Mouse (Mus musculus) WW6 (cell line): ENCODE measurements around the gene Apobec4.

Source experiments
- DNase-seq: peaks from one replicate; pipeline ENCODE4 v3.0.0-alpha.2; 2013; ENCODE audit warnings: low read depth, low spot score

Apobec4 gene

DNA sequence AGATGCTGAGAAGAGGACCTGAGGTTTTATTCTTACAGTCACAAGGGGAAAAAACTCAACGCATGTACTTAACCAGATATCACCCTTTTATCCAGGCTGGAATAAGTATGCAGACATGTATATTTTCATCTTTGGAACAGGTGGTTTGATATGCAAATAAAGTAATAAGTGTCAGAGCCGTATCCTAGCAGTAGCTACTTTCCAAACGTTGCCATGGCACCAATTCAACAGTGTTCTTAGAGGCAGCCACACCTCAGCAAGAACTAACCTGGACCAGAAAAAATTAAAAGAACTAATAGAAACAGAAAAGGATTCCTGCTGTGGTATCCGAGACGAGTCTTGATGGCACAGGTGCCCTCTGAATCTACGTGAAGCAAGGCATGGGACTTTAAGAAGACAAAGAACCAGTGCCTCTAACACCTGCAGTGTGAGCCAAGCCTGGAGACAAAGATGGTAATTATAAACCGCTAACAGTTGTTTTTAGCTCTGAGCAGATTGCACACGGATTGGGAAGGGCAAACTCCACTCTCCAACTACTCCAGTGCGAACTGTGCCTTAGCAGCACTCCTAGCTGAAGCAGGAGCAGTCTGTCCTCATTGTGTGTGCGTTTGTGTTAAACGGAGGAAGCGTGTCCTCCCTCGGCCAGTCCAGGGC, at the start of gene Apobec4:
TSS of gene Apobec4 (plus strand) at position 240 of the 654 bp plus-strand sequence.
- no peak for DNase-seq

DNA sequence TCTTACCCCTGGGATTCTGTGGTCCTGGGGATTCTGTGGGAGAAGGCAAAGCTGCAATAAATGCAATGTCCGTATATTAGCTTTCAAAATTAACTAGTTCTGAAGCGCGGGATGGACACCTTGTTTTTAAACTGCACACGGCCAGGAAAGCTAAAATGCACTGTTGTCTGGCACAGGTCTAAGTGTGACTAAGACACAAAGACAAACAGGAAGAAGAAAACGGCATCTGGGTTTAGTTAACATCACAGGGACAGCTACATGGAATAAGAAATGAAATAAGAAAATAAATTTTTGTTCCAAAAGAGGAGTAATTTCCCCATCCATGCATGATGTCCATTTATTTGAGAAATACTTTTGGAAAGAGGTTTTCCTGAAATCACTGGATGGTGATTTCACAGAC, 49.3 kb upstream of the Apobec4 start:
- no peak for DNase-seq

DNA sequence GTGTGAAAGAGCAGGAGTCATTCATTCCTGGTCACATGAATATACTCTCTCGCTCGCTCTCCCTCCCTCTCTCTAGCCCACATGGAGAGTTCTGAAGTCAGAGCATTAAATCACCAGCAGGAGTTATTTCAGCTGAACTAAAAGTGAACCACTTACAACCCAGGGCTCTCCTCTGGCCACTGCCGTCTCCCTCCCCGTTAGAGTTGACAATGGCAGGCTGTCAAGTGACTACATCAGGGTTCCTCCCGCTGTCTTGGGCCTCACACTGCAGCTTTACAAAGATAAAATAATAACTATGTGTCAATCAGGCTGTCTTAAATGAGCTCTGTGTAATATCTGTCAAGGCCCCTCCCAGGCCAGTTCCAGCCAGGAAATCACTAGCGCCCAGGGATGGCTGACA, 47.4 kb upstream of the Apobec4 start:
- DNase-seq = no peak

DNA sequence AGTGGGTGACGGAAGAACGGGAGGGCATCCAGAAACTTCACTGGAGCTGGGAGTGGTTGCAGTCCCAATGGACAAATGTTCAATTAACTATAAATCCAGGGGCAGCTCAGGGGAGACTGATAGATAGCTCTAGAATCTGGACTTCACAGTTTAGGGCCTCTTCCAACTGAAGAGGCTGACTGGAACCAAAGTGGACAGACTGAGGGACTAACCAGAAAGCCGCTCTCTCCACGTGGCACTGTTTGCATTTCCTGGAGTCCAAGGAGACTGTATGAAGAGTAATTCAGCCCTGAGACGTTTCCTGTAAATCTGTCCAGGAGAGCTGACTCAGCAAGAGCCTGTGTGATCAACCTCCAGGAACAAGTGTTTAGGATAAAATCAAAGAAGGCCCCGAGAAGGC, 46.4 kb upstream of the Apobec4 start:
- DNase-seq = no peak

DNA sequence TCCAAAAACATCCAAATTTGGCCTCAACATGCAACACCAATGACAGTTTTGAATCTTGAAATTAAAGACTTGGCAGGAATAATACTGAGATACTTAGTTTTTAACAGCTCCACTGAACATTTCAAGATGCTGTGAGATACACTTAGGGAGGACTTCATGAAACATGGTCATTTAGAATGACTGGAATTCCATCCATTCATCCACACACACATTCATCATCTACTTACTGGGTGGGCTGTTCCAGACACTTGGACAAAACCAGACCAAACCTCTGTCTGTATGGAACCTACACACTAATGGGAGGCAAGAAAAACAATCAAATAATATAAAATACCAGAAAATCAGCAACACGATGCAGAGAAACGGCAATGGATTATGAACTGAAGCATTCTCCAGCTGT, 42.8 kb upstream of the Apobec4 start:
- DNase-seq = no peak

DNA sequence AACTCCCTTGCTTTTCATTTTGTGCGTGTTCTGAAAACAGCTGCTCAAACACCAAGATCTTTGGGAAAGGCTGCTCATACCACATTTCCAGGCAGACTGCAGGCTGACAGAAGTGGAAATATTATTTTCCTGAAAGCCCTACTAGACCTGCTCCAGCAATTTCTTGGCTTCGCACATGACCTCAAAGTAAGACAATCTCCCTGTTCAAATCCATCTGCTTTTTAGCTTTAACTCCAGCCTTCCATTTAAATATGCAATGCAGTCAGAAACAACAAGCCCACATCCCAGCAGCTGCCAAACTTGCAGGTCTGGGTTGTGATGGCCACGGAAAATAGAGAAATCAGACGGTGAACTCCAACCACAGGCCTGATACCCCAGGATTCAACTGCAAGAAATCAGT, 39.3 kb upstream of the Apobec4 start:
- no peak for DNase-seq

DNA sequence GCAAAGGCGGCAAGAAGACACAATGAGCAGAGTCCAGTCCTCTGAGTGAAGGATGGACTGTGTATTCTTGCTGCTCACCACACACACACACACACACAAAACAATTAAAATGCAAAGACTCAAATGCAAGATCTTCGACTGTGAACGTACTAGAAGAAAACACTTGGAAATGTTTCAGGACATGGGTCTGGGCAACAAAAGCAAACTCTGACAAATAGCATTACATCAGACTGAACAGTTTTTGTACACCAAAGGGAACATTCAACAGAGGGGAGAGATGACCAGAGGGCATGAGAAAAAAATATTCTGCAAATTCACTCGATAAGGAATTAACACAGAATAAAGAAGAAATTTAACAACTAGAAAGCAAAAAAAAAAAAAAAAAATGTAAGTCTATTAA, 36.4 kb upstream of the Apobec4 start:
- DNase-seq = no peak

DNA sequence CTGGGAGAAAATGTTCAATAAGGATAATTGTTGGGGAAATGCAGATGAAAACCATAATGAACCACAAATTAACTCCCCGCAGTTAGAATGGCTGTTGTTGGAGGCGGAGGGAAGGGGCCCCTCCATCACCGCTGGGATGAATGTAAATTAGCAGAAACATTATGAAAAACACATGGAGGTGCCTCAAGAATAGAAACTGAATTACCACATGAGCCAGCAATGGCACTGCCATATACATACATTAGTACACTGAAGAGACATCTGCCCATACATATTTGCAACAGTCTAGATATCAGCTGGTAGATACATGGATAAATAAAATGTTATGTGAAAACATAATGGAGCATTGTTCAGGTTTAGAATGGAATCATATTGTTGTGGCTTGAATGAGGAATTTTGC, 35.9 kb upstream of the Apobec4 start:
- DNase-seq = no peak

DNA sequence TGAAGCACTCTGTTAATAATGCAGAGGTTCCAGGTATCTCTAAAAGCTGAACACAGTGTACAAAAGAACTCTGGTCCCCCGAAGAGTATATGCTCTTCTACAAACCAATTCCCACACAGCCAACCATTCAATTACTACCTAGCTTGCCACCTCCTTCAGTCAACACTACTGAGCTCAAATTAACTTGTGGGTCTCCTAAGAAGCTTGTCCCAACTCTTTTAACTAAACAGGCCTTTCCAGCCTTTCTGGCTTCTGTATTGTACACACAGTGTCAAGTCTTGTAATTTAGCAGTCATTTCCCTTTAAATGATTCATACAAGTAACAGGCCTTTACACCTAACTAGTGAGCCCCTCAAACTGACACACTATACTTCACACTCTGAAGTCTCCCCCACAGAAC, 33.0 kb upstream of the Apobec4 start:
- DNase-seq = no peak

DNA sequence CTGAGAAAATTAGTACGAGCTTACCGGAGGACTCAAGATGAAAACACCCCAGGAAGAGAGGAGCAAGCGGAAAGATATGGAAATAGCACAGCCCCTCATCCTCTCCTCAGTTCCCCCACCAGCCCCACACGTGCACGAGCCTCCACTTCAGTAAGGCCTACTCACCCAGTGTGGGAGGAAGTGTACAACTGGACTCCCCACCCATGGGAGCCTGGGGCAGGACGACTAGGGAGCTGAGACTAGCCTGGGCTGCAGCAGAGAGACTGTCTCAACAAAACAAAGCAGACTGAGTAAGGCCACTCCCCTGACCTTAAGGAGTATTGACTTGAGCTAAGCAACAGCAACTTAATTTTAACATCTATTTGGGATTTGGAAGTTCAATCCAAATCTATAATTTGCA, 32.2 kb upstream of the Apobec4 start:
- no peak for DNase-seq

DNA sequence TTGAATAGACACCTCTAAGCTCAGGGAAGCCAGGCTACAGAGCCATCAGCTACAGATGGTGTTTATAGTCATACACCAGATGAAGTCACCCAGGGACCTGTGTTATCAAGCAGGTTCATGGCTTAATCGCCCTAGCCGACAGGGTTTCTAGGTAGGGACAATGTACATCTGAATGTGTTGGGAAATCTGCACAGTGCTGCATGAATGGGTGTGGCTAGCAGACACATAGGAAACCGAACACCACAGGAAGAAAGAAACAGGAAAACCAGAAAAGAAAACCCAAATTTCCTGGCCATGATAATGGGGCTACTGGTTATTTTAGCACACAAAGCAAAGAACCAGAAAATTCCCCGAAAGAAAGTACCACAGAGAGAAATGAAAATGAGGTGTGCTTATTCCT, 29.4 kb upstream of the Apobec4 start:
- no peak for DNase-seq

DNA sequence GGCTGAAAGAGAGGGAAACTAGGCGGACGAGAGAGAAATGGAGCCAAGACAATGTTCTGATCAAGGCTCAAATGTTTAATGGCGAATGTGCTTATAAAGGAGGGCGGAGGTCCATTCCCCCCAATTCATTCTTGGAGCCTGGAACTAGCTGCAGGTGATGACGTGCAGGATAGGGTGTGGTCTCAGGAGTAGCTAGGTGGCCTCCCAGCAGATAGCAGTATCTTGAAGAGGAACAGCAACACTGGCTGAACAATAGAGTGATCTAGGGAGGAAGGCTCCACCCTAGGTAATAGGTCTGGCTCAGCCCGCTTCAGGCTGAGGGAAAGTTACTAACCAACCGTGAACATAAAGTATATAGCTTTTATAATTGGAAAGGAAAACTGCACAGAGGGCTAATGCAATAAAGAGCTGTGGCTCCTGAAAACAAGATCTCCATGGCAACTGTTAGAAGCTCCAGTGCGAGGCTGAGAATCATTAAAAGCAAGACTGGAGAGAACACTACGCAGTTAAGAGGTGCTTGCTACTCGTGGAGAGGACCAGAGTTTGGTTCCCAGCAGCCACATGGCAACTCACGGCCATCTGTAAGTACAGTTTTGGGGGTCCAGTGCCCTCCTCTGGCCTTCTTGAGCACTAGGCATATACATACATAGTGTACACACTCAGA, 28.7 kb upstream of the Apobec4 start:
- DNase-seq = no peak

DNA sequence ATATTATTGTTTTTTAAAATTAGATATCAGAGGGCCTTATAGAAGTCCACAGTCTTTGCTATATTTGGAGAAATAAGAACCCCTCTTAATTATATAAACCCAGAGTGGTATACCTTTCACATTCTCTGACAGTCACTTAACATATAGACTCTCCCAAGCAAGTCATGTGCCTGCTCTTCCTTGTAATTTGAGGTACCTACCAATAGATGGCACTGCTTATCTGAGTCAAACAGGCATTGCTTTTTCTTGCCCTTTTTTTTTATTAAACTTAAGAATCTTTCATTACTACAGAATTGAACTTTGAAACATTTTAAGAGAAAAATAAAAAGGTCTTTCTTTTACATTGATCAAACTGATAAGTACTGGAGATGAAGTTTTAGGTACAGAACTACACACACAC, 26.1 kb upstream of the Apobec4 start:
- DNase-seq = no peak

DNA sequence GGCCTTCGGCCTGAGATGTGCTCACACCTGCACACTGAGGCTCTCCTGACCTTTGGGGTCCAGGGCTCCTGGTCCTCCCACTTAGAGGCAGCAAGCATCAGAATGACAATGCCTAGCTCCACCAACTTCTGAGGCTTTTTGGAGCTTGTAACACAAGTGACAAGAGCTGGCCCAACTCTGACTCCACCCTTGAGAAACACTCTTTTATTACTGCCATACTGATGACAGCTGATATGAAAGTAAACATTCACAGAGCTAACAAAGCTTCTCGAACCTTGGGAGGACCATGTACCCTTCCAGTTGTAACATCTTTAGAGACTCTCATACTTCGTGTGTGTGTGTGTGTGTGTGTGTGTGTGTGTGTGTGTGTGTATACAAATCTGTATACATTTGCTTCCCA, 24.3 kb upstream of the Apobec4 start:
- no peak for DNase-seq

DNA sequence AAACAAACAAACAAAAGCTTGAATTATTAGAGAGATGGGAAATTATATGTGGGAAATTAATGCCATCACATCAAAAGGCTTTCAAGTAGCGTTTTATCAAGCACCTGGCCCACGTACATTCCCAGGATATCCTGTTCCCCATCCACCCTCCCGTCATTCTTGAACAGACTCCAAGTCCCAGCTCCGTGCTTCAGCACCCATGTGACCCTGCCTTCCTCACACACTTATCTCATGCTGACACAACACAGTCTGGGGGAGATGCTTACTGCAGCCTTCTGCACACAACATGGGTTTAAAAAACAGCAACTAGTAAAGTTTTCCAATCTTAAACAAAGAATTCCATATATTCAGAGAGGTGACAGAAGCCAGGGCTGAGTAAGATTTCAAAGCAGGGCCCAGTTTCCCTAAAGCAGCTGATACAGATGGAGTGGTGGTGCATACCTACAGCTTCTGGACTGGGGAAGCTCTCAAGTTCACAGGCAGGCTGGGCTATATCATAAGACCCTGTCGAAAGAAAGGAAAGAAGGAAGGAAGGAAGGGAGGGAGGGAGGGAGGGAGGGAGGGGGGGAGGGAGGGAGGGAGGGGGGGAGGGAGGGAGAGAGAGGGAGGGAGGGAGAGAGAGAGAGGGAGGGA, 22.6 kb upstream of the Apobec4 start:
- DNase-seq = no peak

DNA sequence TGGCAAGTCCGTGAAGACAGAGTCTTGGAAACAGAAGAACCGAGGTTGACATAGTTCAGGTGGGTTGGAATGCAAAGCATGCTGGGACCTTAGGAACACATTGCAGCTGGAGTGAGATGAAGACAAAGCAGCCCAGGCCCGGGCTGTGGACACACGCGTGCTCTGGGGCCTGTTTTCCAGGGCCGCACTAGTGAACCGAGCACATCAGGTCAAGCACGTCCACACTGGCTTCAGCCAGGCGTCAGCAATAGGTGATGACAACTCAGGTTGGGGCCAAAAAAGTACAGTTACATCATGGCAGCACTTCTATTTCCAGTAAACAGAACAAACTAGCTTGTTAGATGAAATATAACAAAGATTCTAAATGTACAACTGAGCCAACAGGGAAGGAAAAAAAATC, 11.6 kb upstream of the Apobec4 start:
- no peak for DNase-seq

DNA sequence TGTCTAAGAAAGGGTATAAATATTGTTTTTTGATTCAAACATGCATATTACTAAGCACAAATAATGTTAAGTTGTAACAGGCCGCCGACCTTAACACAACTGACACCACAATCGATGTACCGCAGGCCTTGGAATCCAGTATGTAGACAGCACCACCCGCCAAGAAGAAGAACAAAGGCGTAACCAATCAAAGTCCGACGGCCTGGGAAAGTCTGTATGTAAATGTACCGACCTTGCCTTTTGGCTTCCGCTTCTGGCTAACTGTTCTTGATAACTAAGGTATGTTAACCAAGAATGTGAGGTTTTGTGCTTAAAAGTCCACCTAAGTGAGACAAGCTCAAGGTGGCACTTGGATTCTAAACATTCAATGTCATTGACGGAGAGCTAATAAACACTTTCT, 11.0 kb upstream of the Apobec4 start:
- no peak for DNase-seq

DNA sequence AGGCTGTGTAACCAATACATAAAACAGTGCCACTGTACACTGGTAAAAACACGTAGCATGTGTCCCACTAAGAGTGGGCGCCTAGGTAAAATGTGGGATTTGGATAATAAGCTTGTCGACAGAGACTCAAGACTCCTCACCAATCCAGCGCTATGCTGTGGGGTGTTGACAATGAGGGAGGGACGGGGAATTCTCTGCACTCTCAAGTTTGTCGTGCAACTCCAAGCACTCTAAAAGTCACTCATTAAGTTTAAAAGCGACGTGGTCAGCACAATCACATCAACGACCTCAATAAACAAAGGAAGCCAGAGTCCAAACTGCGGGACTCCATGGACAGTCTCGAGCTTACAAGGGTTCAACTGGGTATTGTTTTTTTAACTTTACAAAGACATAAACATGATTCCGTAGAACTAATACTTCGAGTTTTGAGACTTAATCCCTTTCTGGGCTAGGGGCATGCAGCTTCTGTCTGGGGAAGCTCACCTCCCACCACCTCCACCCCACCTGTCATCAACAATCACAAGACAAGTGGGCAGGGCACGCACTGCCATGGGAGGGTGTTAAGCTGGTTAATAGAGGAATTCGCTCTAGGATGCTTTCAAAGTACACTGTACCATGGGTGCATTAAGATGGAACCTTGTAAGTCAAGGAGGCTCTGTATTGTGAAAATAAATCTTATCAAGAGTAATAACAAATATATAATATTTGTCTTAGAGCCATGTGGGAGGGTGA, 7.1 kb upstream of the Apobec4 start:
- no peak for DNase-seq

DNA sequence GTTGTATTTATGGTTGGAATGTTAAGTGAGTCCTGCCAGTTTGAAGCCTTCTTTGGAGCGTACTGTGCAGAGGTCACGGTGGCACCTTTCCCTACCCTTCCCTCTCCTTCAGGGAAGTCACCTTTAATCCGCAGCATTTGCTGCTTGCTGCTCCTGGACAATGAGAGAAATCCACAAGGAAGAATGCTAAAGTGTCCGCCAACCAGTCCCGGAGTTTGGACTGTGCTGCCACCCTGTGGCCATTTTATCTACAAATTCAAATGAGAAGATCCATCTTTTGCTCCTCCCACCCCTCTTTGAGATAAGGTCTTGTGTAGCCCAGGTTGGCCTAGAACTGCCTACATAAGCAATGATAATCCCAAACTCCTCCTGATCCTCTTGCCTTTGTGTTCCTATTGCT, 3.9 kb upstream of the Apobec4 start:
- peak; percentile 55 for DNase-seq

DNA sequence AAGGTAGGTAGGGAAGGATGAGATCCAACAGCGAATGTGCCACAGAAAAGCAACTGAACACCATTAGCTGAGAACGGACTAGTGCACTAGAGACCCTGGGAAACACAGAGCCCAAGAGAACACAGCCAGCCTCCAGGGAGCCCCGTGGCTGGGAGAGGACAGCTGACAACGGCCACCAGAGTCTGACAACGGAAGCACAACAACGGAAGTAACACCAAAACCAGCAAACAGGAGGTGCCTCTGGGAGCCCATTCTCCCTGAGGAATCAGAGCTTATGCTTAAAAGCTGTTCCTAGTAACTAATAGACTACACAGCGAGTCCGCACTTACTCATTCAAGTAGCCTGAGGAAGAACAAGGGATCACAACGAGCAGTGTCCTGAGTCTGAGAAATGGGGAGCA, 1.1 kb upstream of the Apobec4 start:
- DNase-seq = no peak

DNA sequence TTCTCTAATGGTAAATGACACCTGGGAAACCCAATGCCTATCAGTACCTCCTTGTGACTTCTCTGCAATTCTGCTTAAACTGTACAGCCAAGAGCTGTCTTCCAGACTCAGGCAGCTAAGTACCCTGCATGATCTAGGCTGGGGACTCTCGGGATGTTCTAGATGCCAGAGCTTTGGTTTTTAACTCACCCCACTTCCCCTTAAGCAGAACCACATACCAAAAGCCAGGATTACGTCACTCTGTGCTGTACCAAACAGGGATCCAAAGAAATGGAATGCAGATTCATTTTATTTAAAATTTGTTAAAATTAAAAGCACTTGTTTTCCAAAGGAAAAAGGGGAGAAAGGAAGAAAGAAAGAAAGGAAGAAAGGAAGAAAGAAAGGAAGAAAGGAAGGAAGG, 11.4 kb downstream of the Apobec4 start:
- no peak for DNase-seq

DNA sequence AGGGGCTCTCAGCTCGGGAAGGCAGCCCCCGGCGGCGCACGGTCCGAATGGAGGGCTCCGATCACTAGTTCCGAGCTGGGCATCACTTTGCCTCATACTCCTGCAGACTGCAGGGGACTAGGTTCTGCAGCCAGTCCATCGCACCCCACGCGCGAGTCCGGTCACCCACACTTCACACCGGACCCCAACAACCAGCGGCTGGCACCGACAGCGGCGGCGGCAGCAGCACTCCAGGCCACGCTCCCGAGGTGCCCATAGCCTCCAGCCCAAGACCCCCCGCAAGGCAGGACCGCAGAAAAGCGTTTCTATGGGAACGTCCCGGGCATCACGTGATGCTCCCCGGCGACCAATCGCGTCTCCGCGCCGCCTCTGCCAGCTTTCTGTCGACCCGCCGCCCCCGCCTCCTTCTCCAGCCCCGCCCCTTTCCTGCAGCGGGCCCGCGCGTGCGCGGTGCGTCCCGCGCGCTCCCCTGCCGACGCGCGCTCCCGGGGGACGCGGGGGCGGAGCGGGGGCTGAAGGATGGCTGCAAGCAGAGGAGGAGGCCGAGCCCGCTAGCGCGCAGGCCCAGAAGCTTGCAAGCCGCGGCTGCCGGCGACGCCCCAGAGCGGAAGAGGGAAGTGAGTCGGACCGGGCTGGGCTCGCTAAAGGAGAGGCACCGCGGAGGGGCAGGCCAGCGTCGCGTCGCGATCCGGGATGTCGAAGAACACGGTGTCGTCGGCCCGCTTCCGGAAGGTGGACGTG, 15.9 kb downstream of the Apobec4 start, which contains the start of the genes Rgl1 and Arpc5:
TSS of gene Rgl1 (minus strand) at position 320 of the 741 bp plus-strand sequence.
TSS of gene Arpc5 (plus strand) at position 511 of the 741 bp plus-strand sequence.
- peak; percentile 87 for DNase-seq
